Mouse (Mus musculus) embryonic fibroblast, embryonic 13.5 days (primary cell): ENCODE measurements at regions not wholly inside any gene's neighbourhood (a gene's known extent, or its start where the extent isn't known, plus 50 kb on each side); places are given as distances from the start of the nearest gene placed in this dataset.

Experiments used
- CTCF ChIP-seq: IDR thresholded peaks from 2 replicates; pipeline ENCODE4 v1.5.1; 2011; ENCODE audit warnings: mild to moderate bottlenecking, control low read depth, low read length, moderate library complexity, borderline replicate concordance; ENCODE audit not compliant: insufficient read depth
- POLR2A ChIP-seq: IDR thresholded peaks from 2 replicates; pipeline ENCODE4 v1.6.1; 2011; ENCODE audit warnings: low read depth, mild to moderate bottlenecking, control low read depth, low read length, moderate library complexity

- no peak for TF ChIP-seq CTCF
- TF ChIP-seq POLR2A, result no peak
These were observed 111.1 kb upstream of the Zfand5 start for GRCm38 (mm10) chr19:21160946-21161345.
